Mouse (Mus musculus) layer of hippocampus, adult 9-10 months (tissue): ENCODE measurements around the gene Bad.
"Not testable (repeated sequence)": the region's sequence is repeated elsewhere in the genome, so short reads cannot be mapped to it uniquely, and the experiment has no call there.

Experiments used
- DNase-seq: peaks from one replicate; pipeline ENCODE4 v3.0.0; 2022; ENCODE audit warnings: low spot score

Bad gene

DNA sequence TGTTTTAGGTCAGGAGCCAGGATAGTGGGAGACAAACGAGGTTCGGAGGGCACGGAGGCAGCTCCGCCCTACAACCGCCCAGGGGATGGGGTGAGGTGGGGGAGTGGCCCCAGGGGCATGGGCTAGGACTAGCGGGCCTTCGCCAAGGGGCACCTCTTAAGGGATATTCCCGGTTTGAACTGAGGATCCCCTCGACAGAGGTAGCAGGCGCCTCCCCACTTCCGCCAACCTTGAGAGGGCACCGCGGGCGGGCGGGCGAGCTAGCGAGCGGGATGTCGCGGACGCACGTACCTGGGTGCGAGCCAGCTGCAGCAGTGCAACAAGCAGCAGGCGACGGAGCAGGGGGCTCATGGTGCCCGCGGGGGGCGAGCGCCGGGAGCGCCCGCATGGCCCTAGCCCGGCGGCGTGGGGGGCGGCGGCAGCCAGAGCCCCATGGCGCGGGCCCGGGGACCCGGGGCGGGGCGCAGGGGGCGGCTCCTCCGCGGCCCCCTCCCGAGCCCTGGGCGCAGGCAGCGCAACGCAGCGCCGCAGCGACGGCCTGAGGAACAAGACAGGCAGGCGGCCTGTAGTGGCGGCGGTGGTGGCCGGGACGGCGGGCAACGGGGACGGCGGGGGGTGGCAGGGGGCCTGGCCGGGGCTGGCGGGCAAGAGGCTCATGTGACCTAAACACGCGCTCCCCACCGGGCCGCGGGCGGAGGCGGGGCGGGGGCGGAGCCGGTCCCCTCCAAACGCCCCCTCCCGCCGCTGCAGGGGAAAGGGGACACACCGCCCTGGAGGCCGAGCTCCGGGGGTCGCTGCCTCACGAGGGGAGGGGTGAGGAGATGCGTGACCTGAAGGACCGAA lies 45.6 kb downstream of the Bad start, which contains the start of gene Vegfb:
Vegfb (minus strand) TSS at position 591 of the 843 bp plus-strand sequence.
- DNase-seq = no peak

DNA sequence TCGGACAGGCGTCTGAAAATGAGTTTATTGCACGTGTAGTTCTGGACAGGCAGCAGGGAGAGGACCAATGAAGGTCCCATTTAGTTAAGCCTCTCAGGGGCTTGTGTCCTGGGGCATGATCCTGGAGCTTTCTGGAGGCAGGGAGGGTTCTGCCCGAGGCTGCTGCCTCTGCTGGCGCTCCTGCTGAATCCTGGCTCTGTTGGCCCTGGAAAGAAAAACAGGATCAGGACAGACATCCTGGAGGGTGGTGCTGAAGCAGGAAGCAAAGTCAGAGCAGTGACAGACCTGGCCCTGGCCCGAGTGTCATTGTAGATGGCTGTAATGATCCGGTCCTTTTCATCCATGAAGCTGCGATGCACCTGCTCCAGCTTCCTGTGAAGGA lies 46.2 kb downstream of the Bad start:
- no peak for DNase-seq

DNA sequence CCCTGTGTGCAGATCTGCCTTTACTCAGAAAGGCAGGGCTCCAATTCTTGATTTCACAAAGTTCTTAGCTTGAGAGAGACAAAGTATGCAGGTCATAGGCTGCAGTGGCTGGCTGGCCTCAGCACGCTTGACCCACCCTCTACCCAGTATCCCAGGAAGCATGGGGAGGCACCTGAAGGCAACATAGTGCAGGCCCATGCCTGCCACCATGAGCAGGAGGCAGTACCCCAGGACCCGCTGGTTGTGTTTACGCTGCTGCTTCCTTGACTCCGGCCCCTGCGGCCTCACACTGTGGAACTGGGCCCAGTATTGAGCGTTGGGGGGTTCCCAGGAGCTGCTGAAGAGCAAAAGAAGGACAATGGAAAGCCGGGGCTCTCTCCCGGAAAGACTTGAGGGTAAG lies 47.6 kb downstream of the Bad start:
- DNase-seq = no peak

DNA sequence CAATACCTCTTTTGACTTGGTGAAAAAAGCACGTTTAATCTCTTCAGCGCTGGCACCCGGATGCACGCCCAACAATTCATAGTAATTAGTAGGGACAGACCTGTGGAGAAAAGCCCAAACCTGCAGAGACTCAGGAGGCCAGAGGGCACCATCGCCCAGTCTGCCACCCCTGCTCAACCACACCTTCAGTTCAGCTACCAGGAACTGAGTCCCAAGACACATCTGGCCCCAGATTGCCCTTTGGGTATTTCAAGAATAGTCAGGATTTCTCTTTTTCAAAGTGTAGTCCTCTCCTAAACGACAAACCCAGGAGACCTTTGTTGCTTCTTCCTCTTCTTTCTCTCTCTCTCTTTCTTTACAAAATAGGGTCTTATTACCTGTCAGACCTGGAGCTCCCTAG lies 49.1 kb downstream of the Bad start:
- no peak for DNase-seq

DNA sequence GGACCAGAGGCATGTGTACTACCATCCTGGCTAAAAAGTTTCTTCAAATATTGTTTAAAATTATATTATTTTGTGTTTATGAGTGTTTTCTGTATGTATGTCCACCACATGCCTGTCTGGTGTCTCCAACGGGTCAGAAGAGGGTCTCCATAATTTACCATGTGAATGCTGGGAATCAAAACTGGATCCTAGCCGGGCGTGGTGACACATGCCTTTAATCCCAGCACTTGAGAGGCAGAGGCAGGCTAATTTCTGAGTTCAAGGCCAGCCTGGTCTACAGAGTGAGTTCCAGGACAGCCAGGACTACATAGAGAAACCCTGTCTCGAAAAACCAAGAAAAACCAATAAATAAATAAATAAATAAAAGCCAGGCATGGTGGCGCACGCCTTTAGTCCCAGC lies 49.5 kb downstream of the Bad start:
- DNase-seq = not testable (repeated sequence)

DNA sequence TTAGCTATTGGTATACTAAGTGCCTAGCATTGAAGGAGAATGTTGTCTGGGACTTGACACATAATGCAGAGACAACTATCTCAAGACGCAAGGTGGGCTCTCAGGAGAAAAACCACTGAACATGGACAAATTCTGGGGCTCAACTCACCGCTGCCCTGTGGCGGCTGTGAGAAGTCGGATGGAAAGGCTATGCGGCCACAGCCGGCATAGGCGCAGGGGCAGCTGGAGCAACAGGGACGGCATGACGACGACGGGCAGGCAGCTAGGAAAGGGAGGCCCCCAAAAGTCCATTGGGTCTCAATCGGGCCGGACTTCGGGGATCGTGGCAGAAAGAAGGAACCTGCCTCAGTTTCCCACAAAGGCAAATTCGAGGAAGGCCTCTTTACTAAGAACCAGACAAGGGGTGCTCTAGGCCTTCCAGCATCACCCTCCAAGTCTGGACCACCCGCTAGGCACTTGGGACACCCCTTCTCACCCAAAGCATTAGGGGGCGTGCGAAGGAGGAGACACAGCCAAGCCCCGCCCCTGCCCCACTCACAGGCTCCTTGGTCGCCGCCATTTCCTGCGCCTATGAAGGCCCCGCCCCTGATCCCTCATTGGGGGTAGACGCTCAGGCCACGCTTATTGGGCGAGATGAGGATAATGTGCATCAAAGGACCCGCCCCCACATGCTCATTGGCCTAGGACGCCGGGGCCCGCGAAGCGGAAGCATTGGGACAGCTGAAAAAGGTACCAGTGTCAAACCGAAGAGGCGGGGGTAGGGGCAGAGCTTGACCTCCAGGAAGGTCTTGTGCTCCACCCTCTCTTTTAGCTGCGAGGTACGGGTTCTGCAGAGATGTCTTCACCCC lies 50.6 kb downstream of the Bad start, which contains the start of gene Dnajc4:
Dnajc4 (minus strand) TSS at position 562 of the 848 bp plus-strand sequence.
- DNase-seq = peak; percentile 89

DNA sequence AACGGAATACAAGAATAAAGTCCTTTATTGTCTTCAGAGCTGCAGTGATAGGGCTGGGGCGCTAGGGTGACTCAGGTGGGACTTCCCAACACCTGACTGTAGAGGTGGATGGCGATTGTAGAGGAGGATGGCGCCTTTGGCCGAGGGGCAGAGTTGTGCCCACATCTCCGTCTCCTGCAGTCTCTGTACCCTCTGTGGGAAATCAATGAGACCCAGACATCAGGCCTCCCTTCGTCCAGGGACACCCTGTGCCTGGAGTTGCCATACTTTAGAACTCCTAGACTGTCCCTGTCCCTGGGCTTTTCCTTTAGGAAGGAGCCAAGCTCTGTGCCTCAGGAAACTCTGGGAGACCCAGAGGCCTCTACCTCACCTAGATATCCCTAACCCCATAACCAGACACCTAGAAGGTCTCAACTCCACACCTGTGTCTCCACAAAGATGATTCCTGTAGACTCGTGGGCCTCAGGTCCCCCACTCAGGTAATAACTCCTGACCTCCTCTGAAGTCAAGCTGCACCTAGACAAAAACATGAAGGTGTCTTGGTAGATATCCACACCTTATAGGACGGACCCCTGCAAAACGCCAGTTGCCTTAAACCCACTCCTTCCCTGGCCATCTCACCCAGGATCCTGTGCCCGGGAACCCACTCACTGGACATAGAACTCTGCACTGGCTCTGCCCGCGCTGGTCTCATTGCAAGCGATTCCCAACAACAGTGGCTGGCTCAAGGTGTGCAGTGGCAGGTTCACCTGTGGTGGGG lies 51.5 kb downstream of the Bad start:
- DNase-seq = no peak

DNA sequence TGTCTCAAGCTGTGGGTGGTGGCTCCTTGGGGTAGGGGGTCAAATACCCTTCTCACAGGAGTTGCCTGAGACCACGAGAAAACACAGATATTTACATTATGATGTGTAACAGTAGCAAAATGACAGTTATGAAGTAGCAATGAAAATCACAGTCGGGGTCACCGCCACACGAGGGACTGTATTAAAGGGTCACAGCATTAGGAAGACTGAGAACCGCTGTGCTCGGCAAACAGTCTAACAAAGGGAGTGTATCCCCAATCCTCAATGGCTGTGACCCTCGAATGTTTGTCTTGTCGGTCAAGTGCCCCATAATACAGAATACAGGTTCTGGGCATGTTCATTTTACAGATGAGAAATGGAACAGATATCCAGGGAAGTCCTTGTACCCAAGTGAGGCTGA lies 52.3 kb downstream of the Bad start:
- no peak for DNase-seq

DNA sequence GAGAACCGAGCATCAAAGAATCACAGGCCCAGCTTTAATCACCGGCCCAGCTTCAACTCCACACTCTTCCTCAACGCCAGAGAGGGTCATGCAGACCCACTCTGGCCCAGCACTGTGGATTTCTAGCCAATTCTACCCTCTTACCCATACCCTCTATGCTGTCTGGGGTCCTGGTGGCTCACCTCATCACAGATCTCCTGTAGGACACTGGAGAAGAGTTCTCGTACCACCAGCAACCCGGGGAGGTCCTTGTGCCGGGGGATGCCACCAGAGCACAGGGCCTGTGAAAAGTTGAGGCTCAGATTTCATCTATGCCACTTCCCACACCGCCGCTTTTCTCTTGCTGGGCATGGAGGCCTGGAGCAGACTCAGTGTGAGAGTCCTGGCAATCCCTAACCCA lies 52.8 kb downstream of the Bad start:
- no peak for DNase-seq

DNA sequence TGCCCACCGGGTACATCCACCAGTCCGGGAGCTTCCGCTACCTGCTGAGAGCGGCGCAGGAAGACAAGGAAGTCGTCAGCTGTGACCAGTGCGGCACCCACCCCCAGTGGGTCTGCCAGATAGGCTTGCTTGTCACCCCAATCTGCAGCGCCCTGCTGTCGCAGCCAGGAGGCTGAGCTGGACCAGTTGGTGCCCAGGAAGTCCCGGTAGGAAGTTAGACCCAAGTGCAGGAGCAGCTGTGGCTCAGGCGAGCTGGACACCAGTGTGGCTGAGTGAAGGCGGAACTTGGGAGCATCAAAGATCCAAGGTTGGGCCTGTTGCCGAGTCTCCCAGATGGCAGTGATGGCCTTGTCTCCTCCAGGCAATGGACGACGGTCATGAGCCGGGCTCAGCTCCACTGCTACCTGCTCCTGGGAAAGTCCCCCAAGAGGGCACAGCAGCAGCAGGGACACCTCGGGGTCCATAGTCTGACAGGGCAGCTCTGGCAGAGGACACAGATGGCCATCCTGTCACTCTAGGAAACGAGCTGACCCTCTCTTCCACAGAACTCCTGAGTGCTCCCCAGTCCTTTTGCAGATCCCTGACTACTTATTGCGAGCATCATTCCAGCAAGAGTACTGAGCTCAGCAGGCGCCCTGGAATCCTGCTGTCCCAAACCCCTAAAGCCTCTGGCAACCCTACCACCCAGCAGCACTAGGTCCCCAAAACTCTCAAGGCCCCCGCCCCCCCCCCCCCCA lies 53.8 kb downstream of the Bad start:
- DNase-seq = no peak

DNA sequence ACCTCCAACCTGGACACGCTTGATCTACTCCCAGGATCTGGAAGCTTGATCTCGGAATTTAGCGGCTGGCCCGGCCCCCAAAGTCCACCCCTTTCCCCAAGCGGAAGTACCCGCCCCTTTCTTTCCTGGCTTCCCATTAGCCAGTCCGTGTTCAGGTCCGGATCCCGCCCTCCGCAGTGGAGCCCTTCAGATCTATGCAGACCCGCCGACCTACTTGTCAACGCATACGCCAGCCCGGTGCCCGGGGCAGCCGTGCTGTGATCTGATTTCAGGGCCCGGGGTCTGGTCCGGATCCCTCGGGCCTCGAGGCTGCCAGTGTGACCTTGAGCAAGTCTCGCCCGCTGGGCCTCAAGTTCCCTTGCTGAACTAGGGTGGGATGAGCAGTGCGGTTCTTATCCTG lies 54.3 kb downstream of the Bad start, which contains the start of the genes Nudt22 and Trpt1:
Nudt22 (minus strand) TSS at position 112 of the 400 bp plus-strand sequence.
Trpt1 (plus strand) TSS at position 126 of the 400 bp plus-strand sequence.
- DNase-seq = no peak

DNA sequence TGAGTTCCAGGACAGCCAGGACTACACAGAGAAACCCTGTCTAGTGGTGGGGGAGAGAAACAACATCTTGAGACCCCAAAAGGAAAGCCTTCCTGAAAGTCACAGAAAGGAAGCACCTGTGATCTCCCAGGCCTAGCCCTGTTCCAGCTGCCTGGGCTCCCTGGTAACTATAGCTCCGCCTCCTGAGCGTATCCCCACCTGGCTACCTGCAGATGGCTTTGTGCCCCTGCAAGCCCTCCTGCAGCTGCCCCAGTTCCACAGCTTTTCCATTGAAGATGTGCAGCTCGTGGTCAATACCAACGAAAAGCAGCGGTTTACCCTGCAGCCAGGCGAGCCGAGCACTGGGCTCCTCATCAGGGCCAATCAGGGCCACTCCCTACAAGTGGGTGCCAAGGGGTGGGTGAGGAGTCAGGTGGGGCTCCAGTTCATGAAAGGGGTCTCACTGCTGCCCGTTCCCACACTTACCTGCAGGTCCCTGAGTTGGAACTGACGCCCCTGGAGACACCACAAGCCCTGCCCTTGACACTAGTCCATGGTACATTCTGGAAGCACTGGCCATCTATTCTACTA lies 56.1 kb downstream of the Bad start:
- no peak for DNase-seq

DNA sequence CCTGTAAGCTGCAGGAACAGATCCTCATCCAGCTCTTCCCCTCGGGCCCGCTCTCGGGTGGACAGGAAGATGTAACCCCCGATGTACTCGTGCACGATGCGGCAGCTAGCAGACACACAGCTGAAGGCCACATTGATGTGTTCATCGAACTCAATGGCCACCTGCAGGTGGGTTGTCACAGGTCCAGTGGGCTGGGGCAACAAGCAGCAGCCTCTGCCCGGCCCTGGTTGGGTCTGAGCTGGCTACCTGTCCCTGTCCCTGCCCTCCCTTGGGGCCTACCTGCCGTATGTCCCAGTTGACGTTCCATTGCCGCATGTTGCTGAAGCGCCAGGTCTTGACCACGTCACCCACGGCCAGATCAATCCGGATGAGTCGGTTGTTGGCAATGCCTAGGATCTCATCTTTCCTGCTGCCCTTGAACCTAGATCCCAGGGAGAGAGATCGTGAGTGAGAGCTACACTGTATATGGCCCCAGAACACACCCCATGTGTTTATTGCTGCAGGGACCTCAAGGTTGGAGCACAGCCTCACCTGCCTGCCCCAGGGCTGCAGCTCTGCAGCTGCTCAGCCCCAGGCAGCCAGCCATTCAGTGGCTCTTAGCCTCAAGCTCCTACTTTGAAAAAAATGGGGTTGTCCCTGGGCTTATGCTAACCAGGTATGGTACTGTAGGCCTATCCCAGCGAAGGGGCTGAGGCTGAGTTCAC lies 57.9 kb downstream of the Bad start:
- no peak for DNase-seq
